Mouse (Mus musculus) 3T3-L1 (cell line): ENCODE data around the gene Trak1.

ENCODE experiments used
- DNase-seq: peaks from one replicate; pipeline ENCODE4 v3.0.0-alpha.2; 2015; ENCODE audit warnings: low read depth, low spot score

Trak1 gene

GRCm38 (mm10) chr9:121293187-121293586 is 4.1 kb upstream of the Trak1 start:
- no peak for DNase-seq

DNA sequence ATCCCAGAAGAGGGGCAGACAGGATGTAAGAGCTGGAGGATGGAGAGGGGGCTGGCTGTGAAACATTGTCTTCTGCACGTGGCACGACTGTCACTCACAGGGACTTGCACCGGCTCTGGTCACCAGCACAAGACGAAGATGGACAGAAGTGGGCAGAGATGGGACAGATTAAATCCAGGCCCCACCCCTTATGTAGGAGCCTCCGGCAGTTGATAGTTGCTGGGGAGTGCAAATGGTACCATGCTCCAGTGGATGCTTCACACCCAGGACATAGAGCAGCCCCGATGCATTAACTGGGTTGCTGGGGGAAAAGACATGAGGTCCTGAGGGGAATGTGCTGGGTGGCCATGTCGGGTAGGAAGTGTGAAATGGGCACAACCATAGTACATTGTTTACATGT is 2.1 kb upstream of the Trak1 start:
- no peak for DNase-seq

- peak; percentile 56 for DNase-seq
Observed at GRCm38 (mm10) chr9:121298065-121298398, 730 bp downstream of the Trak1 start.

GRCm38 (mm10) chr9:121298411-121299091 is 1.2 kb downstream of the Trak1 start:
- peak; percentile 62 for DNase-seq

DNA sequence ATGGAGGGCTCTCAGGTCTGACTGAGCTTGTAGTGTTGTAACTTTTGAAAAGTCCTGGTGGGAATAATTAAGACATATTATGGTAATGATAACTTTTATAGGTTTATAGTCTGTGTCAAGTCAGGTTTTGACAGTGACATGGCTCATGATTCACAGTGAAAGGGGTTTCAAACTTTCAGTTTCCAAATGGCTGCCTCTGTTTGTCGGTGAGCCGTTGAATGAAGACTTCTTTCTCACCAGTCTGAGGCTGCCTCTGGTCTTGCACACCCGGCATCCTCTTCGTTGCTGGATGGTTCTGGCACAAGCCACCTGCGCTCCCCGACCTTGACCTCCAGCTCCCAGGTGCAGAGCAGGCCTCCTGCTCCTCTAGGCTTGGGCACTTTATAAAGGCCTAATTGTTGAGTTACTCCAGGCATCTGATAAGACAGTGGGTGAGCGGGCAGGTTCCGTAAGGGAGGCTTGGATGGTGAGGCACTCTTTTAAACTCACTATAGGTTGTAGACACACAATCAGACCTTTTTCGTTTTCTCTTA is 2.0 kb downstream of the Trak1 start:
- DNase-seq = no peak

DNA sequence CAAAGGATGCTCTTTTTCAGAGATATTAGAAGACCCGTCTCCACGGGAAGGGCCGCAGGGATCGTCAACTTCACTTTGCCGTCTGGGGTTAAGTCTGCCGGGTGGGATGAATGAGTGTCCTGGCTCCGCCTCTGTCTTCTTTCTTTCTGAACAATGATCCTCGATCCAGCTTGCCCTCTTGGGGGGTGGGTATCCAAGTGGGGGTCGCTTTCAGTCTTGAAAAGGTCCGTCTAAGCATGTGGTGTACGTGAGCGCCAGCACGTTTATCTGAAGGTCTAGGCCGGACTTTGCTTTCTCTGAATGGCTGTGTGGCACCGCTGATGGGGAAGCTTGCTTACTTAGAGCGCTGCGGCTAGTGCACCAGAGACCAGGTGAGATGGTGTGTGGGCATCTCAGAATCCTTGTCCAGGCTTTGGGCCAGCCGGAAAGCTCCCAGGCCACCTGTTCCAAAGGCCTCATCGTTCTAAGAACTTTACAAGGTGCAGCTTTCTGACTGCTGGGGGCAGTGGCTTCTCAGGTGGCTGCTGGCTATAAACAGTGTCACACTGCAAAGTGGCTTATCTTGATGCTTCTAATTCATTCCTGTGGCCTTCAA is 2.8 kb downstream of the Trak1 start:
- DNase-seq = no peak

- no peak for DNase-seq
Observed at GRCm38 (mm10) chr9:121301041-121301920, 4.0 kb downstream of the Trak1 start.

DNA sequence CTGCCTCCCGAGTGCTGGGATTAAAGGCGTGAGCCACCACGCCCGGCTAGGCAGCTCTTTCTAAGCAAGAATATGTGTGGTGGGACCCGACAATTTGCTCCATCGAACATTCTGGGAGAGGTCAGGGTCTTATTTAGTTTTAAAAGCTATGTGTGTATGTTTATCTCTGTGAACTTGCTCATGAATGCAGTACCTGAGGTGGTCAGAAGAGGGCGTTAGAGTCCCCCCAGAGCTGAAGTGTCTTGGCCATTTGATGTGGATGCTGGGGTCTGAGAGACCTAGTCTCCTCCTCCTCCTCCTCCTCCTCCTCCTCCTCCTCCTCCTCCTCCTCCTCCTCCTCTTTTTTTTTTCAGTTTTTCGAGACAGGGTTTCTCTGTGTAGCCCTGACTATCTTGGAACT is 5.2 kb downstream of the Trak1 start:
- no peak for DNase-seq

DNA sequence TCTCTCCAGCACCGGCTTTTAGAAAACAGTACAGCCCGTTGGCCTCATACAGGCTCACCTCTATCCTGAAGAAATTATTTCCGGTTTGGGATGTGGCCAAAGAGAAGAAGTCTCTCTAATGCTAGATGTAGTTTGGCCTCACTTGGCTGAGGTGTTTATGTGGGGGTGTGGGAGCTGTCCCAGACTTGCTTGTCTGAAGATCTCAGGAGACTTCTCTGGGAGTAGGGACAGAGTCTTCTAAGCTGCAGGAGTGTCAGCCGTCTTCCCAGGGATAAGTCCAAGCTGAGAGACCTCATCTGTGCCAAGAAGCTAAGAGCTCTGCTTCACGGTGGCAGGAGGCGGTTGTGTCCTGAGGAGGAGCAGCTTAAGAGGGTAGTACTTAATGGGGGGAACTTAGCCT is 5.8 kb downstream of the Trak1 start:
- DNase-seq = peak; percentile 18

DNA sequence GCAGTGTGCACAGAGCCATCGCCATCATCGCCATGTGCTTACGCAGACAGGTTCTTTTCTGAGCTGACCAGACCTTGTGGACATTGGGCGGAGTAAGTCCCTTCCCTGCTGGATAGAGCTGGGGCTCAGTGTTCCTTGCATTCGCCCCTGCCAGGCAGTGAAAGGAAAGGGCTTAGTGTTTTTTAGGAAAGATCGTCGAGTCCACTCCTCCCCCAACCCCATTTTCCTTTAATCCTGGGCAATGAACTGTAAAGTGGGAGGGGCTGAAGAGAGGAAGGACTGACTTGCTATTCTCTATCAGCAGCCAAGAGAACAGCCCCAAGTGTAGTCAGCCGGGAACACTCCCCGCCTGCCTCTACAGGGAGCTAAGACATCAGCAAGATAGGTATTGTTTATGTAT is 6.4 kb downstream of the Trak1 start:
- DNase-seq = no peak

GRCm38 (mm10) chr9:121304520-121304919 is 7.2 kb downstream of the Trak1 start:
- no peak for DNase-seq

DNA sequence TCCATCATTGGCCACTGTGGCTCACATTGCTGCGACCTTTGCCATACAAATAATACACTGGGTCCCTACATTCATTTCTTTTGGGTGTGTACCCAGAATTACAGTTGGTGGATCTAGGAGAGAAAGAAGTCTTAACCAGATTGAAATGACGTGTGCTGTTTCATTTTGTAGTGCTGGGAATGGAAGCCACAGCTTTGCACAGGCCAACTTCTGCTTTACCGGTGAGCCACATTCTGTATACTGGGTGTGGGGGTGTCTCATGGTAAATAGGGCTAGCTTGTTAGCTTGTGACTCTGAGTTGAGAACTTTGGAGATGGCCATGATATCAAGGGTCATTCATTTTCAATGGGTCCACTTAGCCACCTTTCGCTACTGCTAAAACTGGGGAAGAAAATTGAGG is 8.2 kb downstream of the Trak1 start:
- no peak for DNase-seq

DNA sequence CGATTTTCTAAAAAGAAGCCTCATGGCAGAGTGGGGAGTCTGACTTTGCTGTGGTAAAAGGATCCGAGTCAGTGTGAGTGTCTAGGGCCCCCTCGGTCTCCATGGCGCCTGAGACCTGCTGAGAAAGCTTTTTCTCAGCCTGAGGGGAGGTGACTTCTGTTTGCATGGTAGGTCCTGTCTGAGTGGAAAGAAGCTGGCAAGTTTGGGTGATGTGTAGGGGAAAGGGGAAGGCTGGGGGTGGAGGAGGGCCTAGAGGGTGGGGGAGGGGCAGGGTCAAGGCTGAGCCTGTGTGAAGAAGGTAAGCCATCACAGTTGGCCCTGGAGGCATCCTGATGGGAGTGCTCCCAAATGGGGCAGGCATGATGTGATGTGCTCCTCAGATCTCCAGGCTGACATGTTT is 12.0 kb downstream of the Trak1 start:
- DNase-seq = no peak

GRCm38 (mm10) chr9:121310501-121310900 is 13.2 kb downstream of the Trak1 start:
- DNase-seq = no peak

- DNase-seq = no peak
Observed at GRCm38 (mm10) chr9:121311846-121312236, 14.5 kb downstream of the Trak1 start.

- DNase-seq = no peak
Observed at GRCm38 (mm10) chr9:121312237-121312891, 15.1 kb downstream of the Trak1 start.

- peak; percentile 97 for DNase-seq
Observed at GRCm38 (mm10) chr9:121313656-121314374, 16.5 kb downstream of the Trak1 start.

GRCm38 (mm10) chr9:121314541-121315152 is 17.3 kb downstream of the Trak1 start:
- peak; percentile 43 for DNase-seq

GRCm38 (mm10) chr9:121315901-121316595 is 18.7 kb downstream of the Trak1 start:
- DNase-seq = no peak
